Mouse (Mus musculus): ENCODE data around the gene Fbxo9. TPM values are rescaled to one million over a fixed set of nuclear protein-coding genes. Genes with fewer than 3 reads are reported as not detected.

Fbxo9 gene
- polyA plus RNA-seq, 1 experiment = 15.7 TPM

- Histone ChIP-seq H3K79me2 (ENCODE audit: control insufficient read depth, insufficient read depth) (no peaks in the 10 kb centered on the region), H3K4me3 (no peak overlapping the region), H3K4me2 (ENCODE audit: low read depth) (no peak overlapping the region), H3K36me3 (ENCODE audit: control insufficient read depth, insufficient read depth) (peaks cover 40% of the 10 kb centered on the region), H3K27me3 (ENCODE audit: control insufficient read depth, insufficient read depth, insufficient read length) (no peaks in the 10 kb centered on the region), H3ac (ENCODE audit: control insufficient read depth, insufficient read length) (no peak overlapping the region)
- TF ChIP-seq CEBPB (IDR thresholded peaks at IDR 0.05; ENCODE audit: insufficient read depth, poor library complexity, severe bottlenecking) (no peak), E2F4 (IDR thresholded peaks at IDR 0.05; ENCODE audit: insufficient read depth) (no peak), POLR2A (IDR thresholded peaks at IDR 0.05; ENCODE audit: insufficient read length, low read depth) (no peak), MYOD1 (IDR thresholded peaks at IDR 0.05; ENCODE audit: control insufficient read depth in 1 of 3, insufficient read length in 2 of 3, low read depth in 2 of 3) (no peak), REST (IDR thresholded peaks at IDR 0.05; ENCODE audit: insufficient read depth, insufficient read length) (no peak), POLR2AphosphoS2 (IDR thresholded peaks at IDR 0.05; ENCODE audit: insufficient read length, low read depth) (no peak), TCF3 (IDR thresholded peaks at IDR 0.05; ENCODE audit: insufficient read length, low read depth) (no peak), MAX (IDR thresholded peaks at IDR 0.05; ENCODE audit: low read depth) (no peak), MYOG (IDR thresholded peaks at IDR 0.05; ENCODE audit: control insufficient read depth in 1 of 3, insufficient read depth in 1 of 3, insufficient read length in 2 of 3, low read depth in 2 of 3) (no peak), USF1 (IDR thresholded peaks at IDR 0.05; ENCODE audit: low read depth) (no peak), TCF12 (IDR thresholded peaks at IDR 0.05; ENCODE audit: insufficient read depth, poor library complexity, severe bottlenecking) (no peak), SRF (IDR thresholded peaks at IDR 0.05; ENCODE audit: control insufficient read depth, insufficient read length, low read depth) (no peak)
These were observed 24.5 kb downstream of the Fbxo9 start for GRCm38 (mm10) chr9:78084341-78084740.

- Histone ChIP-seq H3K4me2 (ENCODE audit: low read depth) (no peak overlapping the region), H3ac (ENCODE audit: control insufficient read depth, insufficient read length) (no peak overlapping the region), H3K4me3 (no peak overlapping the region), H3K27me3 (ENCODE audit: control insufficient read depth, insufficient read depth, insufficient read length) (no peaks in the 10 kb centered on the region), H3K79me2 (ENCODE audit: control insufficient read depth, insufficient read depth) (no peaks in the 10 kb centered on the region), H3K36me3 (ENCODE audit: control insufficient read depth, insufficient read depth) (peaks cover 34% of the 10 kb centered on the region)
- no peak for TF ChIP-seq MYOD1 (IDR thresholded peaks at IDR 0.05; ENCODE audit: control insufficient read depth in 1 of 3, insufficient read length in 2 of 3, low read depth in 2 of 3)
- no peak for TF ChIP-seq POLR2AphosphoS2 (IDR thresholded peaks at IDR 0.05; ENCODE audit: insufficient read length, low read depth)
- TF ChIP-seq MYOG (IDR thresholded peaks at IDR 0.05; ENCODE audit: control insufficient read depth in 1 of 3, insufficient read depth in 1 of 3, insufficient read length in 2 of 3, low read depth in 2 of 3) = no peak
- TF ChIP-seq MAX (IDR thresholded peaks at IDR 0.05; ENCODE audit: low read depth) = no peak
- TF ChIP-seq REST (IDR thresholded peaks at IDR 0.05; ENCODE audit: insufficient read depth, insufficient read length) = no peak
- TF ChIP-seq SRF (IDR thresholded peaks at IDR 0.05; ENCODE audit: control insufficient read depth, insufficient read length, low read depth) = no peak
- no peak for TF ChIP-seq POLR2A (IDR thresholded peaks at IDR 0.05; ENCODE audit: insufficient read length, low read depth)
- no peak for TF ChIP-seq CEBPB (IDR thresholded peaks at IDR 0.05; ENCODE audit: insufficient read depth, poor library complexity, severe bottlenecking)
- TF ChIP-seq USF1 (IDR thresholded peaks at IDR 0.05; ENCODE audit: low read depth) = no peak
- no peak for TF ChIP-seq TCF12 (IDR thresholded peaks at IDR 0.05; ENCODE audit: insufficient read depth, poor library complexity, severe bottlenecking)
- TF ChIP-seq TCF3 (IDR thresholded peaks at IDR 0.05; ENCODE audit: insufficient read length, low read depth) = no peak
- no peak for TF ChIP-seq E2F4 (IDR thresholded peaks at IDR 0.05; ENCODE audit: insufficient read depth)
These were observed 27.0 kb downstream of the Fbxo9 start for GRCm38 (mm10) chr9:78081835-78082234.

- Histone ChIP-seq H3K4me2 (ENCODE audit: low read depth) (no peak overlapping the region), H3K36me3 (ENCODE audit: control insufficient read depth, insufficient read depth) (peaks cover 13% of the 10 kb centered on the region), H3K79me2 (ENCODE audit: control insufficient read depth, insufficient read depth) (no peaks in the 10 kb centered on the region), H3K27me3 (ENCODE audit: control insufficient read depth, insufficient read depth, insufficient read length) (no peaks in the 10 kb centered on the region), H3ac (ENCODE audit: control insufficient read depth, insufficient read length) (no peak overlapping the region), H3K4me3 (no peak overlapping the region)
- TF ChIP-seq MYOG (IDR thresholded peaks at IDR 0.05; ENCODE audit: control insufficient read depth in 1 of 3, insufficient read depth in 1 of 3, insufficient read length in 2 of 3, low read depth in 2 of 3) = no peak
- TF ChIP-seq USF1 (IDR thresholded peaks at IDR 0.05; ENCODE audit: low read depth) = no peak
- no peak for TF ChIP-seq SRF (IDR thresholded peaks at IDR 0.05; ENCODE audit: control insufficient read depth, insufficient read length, low read depth)
- no peak for TF ChIP-seq TCF12 (IDR thresholded peaks at IDR 0.05; ENCODE audit: insufficient read depth, poor library complexity, severe bottlenecking)
- no peak for TF ChIP-seq POLR2A (IDR thresholded peaks at IDR 0.05; ENCODE audit: insufficient read length, low read depth)
- no peak for TF ChIP-seq CEBPB (IDR thresholded peaks at IDR 0.05; ENCODE audit: insufficient read depth, poor library complexity, severe bottlenecking)
- no peak for TF ChIP-seq MYOD1 (IDR thresholded peaks at IDR 0.05; ENCODE audit: control insufficient read depth in 1 of 3, insufficient read length in 2 of 3, low read depth in 2 of 3)
- TF ChIP-seq POLR2AphosphoS2 (IDR thresholded peaks at IDR 0.05; ENCODE audit: insufficient read length, low read depth) = no peak
- no peak for TF ChIP-seq MAX (IDR thresholded peaks at IDR 0.05; ENCODE audit: low read depth)
- TF ChIP-seq E2F4 (IDR thresholded peaks at IDR 0.05; ENCODE audit: insufficient read depth) = no peak
- TF ChIP-seq REST (IDR thresholded peaks at IDR 0.05; ENCODE audit: insufficient read depth, insufficient read length) = no peak
- TF ChIP-seq TCF3 (IDR thresholded peaks at IDR 0.05; ENCODE audit: insufficient read length, low read depth) = no peak
These were observed 30.6 kb downstream of the Fbxo9 start for GRCm38 (mm10) chr9:78078240-78078639.

DNA sequence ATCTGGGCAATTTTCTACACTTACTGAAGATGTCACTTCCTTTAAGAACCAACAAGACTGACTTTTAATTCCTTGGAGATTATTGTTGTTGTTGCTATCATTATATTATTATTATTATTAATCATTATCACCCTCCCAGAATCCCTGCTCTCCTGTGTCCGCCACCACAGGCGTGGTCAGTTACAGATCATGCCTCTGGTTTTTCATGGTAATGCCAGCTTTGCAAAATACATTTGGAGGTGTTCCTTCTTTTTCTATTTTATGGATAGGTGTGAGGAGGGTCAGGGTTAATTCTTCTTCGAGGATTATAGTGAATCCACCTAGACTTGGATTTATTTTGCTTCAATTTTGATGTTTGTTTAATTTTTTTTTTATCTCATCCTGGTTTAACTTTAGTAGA lies 33.6 kb downstream of the Fbxo9 start:
- TF ChIP-seq CEBPB (IDR thresholded peaks at IDR 0.05; ENCODE audit: insufficient read depth, poor library complexity, severe bottlenecking) = no peak
- no peak for TF ChIP-seq TCF3 (IDR thresholded peaks at IDR 0.05; ENCODE audit: insufficient read length, low read depth)
- no peak for TF ChIP-seq MYOD1 (IDR thresholded peaks at IDR 0.05; ENCODE audit: control insufficient read depth in 1 of 3, insufficient read length in 2 of 3, low read depth in 2 of 3)
- no peak for TF ChIP-seq POLR2AphosphoS2 (IDR thresholded peaks at IDR 0.05; ENCODE audit: insufficient read length, low read depth)
- no peak for TF ChIP-seq POLR2A (IDR thresholded peaks at IDR 0.05; ENCODE audit: insufficient read length, low read depth)
- TF ChIP-seq USF1 (IDR thresholded peaks at IDR 0.05; ENCODE audit: low read depth) = no peak
- H3K4me2 ChIP-seq (ENCODE audit: low read depth) = no peak overlapping the region
- no peak overlapping the region for H3ac ChIP-seq (ENCODE audit: control insufficient read depth, insufficient read length)
- no peak overlapping the region for H3K4me3 ChIP-seq
- no peaks in the 10 kb centered on the region for H3K79me2 ChIP-seq (ENCODE audit: control insufficient read depth, insufficient read depth)
- H3K36me3 ChIP-seq (ENCODE audit: control insufficient read depth, insufficient read depth) = no peaks in the 10 kb centered on the region
- no peaks in the 10 kb centered on the region for H3K27me3 ChIP-seq (ENCODE audit: control insufficient read depth, insufficient read depth, insufficient read length)
